Mouse (Mus musculus) frontal cortex, adult (tissue): ENCODE data around the gene Aatf.
A peak's percentile ranks its signal among the peaks of the same experiment; 100 is the strongest.

Source experiments
- ATAC-seq: cut with Nextera tagmentation; 2 replicates; pipeline ENCODE4 v1.9.2; 2017; ENCODE audit warnings: mild to moderate bottlenecking, moderate library complexity, mixed read lengths; ENCODE audit not compliant: low TSS enrichment

Aatf gene

DNA sequence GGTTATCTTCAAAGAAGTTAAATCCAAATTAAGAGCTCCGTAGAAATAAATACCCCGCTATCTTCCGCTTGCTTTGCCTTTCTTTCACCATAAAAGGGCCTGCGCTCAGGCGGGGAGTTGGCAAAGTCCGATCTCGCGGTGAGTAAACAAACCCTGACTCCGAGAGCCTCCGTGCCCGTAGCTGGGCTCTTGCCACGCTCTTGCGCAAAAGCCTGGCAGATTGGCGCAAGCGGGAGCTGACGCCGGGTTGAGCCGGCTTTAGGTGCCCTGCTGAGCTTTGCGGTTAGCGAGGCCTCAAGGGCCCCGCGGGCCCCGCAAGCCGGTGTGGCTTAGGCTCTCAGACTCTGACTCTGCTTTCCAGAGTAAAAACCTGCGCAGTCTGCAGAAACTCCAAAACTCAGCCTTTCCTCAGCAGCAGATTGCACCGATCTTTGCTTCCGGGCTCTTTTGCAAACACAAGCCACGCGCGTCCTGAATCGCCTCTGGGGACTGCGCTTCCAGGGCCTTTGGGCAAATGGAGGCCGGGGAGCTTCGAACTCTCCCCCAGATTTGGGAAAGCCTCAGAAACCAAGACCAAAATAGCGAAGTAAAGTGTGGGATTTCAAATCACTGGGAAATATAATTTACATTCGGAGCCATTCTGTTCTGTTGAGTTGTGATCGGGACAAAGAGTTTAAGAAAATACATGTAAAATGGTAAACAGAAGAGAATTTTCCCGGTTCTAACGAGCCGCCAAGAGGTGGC lies 9.4 kb upstream of the Aatf start:
- no peak for ATAC-seq

DNA sequence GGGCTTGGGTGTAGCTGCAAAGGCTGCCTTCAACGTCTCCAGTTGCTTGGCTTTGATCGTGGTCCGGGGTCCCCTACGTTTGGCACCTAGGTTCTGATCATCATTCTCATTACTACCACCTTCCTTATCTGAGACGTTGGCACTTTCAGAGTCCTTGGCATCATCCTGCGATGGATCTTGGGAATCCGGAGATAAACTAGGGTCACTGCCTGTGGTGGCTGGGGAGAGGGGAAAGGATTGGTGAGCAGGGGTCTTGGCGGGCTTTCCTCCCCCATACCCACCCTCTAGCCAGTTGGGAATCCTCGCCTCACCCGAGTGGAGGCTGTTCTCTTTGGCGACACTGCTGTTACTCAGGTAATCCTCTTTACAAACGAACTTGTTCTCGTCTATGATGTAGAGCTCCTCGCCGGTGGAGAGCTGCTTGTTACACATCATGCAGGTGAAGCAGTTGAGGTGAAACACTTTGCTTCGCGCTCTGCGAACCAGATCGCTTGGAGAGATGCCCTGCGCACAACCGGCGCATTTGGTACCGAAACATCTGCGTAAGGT lies 8.5 kb upstream of the Aatf start:
- ATAC-seq = no peak

DNA sequence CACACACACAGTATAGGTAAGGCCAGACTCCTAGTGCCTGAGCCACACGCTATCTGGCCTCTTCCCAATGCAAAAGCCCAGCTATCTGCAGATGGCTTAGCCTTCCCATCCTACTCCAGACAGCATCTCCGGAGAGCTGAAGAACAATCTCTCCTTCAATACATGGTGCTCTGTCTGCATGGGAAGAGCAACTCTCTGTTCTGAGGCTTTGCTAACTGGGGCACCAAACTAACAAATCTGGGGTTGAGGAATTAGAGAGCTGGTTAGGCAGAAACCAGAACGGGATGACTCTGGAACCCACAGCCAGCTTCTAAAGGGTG lies 7.7 kb upstream of the Aatf start:
- no peak for ATAC-seq

DNA sequence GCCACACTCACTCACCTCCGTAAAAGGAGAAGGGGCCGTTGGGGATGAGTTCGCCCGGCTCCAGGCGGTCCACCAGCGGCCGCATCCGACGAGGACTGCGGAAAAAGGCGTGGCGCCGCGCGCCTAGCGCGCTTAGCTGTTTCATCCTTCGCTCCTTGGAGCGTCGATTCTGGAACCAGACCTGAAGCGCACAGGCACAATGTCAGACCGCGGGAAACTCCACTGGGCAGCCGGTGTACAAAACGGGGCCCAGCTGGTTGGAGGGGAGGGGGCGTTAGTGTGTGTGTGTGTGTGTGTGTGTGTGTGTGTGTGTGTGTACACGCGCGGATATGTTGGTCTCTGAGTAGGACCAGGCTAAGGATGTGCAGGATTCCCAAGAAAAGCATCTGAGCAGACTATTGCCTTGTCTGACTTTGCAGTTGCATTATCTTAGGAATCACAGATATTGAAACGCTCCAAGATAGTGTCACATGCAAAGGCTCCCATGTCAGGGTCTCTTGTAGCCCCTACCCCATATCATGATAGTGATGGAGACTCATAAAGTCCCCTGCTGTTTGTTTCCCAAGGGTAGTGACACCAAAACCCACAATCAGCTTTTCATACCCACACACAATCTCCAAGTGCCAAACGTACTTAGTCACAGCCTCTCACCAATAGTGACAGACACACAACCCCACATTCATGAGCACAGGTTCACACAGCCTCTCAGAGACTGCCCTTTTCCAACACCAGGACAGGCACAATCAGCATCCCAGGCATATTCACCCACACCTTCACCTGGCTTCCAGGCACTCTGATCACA lies 7.1 kb upstream of the Aatf start:
- no peak for ATAC-seq

DNA sequence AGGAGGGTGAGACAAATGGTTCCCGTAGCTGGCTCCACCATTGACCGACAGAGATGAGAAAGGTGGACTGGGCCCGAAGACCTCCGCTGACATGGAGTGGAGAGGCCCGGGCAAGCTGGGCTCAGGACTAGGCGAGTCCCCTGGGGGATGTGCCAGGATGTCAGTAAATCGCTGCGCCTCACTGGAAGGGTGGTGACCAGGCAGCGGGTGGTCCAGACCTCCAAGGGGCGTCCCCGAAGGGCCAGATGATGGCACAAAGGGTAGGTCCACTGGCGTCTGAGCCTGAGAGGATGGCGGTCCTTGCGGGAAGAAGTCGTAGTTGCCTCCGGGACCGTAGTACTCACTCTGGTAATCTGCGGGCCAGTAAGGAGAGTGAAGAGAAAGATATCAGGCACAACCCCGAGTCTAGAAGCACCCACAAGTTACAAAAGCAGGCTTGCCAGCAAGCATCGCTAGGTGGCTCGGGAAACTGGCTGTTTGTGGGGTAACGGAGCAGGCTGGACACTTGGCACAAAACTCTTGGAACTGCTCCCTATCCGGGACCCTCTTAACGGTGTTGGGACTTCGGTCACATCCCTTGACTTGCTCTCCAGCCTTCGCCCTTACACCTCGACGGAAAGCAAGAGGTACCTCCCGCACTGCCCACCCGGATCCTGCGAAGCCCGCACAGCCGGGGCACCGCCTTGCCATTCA lies 6.4 kb upstream of the Aatf start:
- ATAC-seq = no peak

DNA sequence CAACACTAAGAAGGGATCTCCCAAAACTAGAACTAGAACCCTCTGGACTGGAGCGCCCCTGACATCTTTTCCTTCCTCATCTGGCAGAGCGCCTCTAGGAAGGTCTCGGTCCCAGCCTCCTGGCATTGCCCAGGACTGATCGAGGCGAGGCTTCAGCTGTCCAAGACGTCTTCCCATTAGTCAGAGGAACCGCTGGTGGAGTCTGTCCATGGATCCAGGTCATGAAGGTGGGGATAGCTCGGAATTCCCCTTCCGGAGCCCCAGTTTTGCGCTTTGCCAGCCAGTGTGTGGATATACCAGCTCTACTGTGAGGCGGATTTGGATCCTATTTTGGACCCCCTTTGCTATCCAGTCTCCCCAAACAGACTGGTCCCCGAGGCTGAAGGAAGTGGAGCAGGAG lies 5.7 kb upstream of the Aatf start:
- no peak for ATAC-seq

DNA sequence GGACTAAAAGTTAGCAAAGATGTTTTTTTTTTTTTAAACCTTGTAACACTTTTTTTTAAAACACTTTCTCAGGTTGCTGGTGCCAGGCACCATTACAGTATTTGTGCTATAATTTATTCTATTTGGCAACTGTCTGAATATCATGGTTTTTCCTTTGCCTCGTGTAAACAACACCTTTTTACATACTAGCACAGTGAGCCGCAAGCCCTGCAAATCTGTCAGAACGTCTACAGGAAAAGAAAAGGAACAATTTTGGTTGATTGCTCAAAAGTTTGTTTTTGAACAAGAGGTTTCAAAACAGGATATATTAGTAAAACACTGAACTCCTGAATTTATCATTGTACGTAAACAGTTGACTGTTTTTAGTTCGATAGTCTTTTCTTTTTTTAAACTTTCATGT lies 4.9 kb upstream of the Aatf start:
- no peak for ATAC-seq

DNA sequence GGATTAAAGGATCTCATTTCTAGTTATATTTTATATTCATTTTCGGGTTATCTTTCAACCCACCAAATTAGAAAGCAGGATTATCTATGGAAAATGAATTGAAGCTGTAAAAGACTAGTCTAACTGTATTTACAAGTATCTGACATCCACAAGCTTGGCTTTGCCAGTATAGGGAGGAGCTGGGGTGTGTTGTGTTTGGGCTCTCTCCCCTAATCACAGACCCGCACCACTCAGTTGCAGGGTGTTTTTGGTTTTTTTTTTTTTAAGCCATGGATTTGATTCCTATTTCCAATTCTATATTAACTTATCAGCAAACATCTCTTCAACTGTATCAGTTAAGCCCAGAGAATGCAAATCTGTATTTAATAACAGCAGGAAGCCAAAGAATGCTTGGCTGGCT lies 4.1 kb upstream of the Aatf start:
- no peak for ATAC-seq

DNA sequence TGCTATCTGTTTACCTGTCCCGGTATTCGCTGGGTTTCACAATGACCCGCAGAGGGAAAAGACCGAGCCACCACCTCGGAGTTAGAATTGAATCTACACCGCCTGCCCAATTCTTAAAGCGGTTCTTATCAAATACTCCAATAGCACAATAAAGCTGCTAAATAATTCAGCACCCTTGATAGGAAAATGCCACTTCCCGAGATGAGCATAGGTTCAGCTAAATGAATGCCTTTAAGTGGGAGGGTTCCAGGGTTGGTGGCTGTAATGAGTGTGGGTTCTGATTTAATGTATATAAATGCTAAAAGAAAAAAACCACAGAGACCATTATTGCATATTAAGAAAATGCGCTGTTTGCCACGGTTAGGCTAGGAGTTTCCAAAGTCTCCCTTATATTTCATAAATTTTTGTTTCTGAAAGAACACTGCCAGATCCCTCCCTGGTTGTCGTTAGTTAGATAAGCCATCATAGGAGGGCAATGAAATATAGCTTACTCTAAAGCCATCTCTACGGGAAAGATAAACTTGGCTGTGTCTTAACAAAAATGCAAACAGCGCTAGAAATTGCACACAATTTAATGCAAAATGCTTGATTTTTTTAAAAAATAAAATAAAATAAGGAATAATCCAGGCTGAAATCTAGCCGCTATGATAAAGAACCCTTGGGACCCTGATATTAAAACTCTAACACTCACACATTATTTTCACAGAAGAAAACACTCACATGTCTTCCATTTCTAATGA lies 3.3 kb upstream of the Aatf start:
- no peak for ATAC-seq

DNA sequence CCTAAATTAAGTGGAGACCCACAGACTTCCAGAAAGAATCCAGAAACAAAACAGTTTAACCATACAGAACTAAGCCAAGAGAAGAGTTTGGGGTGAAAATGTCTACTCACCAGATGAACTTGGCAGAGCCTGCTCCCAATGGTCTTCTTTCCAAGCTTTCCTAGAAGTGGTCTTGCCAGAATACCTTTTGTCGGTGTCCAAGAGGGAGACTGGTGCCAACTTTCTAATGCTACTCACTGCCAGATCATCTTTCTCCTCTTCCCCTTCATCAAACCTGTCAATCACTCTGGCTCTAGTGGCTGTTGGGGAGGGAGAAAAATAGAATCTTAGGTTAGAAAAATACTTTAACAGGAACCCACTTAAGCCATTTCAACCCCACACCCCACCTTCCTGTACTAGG lies 1.3 kb downstream of the Aatf start:
- no peak for ATAC-seq

DNA sequence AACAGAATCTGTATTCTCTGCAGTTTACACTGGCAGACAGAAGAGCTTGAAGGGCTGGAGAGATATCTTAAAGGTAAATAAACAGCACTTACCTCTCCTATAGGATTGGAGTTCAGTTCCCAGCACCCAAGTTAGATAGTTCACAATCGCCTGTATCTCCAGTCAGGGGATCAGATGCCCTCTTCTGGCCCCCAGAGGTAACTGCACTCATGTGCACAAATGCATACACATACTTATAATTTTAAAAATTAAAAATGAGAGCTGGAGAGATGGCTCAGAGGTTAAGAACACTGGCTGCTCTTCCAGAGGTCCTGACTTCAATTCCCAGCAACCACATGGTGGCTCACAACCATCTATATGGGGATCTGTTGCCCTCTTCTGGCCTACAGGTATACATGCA lies 9.0 kb downstream of the Aatf start:
- ATAC-seq = no peak

DNA sequence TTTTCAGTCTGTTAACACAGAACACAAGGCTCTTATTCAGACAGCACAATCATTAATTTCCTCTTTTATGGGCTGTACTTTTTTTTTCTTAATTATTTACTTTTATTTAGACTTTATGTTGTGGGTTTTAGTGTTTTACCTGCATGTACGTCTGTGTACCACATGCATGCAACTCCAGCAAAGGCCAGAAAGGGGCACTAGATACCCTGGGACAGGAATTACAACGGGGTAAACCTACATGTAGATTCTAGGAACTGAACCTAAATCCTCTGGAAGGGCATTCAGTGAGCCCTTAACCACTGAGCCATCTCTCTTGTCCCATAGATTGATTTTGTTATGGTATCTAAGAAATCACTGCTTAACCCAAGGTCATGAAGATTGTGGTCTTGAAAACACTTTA lies 15.4 kb downstream of the Aatf start:
- ATAC-seq = no peak

DNA sequence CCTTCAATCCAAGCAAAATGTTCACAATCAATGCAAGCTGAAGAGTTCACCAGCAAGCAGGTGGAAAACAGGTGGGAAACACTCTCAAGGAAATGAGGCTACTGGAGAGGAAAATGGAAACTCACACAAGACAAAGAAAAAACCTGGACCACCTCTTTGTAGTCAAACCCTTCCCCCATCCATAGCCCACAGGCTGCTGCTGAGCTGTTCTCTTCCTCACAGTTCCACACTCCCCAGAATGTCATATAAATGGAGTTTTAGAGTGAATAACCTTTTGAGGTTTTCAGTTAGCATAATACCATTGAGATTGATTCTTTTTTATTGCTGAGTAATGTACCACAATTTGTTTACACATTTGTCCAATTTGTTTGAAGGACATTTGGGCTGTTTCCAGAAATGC lies 16.4 kb downstream of the Aatf start:
- ATAC-seq = no peak

DNA sequence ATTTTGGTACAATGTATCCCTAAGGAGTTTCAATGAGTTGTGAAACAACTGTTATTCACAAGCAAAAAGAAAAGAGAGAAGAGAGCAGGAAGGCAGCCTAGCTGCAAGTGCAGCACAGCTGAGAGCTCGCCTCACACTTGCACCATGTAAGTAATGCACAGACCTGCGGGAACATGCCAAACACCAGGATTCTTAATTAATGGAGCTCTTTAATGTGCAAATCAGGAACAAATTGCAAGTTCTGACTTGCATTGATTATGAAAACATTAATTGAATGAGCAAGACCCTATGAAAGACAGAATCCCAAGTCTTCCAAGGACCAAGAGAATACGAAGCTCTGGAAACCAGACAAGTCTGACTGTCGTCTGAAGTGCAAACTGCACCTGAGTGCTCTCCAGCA lies 17.5 kb downstream of the Aatf start:
- no peak for ATAC-seq

DNA sequence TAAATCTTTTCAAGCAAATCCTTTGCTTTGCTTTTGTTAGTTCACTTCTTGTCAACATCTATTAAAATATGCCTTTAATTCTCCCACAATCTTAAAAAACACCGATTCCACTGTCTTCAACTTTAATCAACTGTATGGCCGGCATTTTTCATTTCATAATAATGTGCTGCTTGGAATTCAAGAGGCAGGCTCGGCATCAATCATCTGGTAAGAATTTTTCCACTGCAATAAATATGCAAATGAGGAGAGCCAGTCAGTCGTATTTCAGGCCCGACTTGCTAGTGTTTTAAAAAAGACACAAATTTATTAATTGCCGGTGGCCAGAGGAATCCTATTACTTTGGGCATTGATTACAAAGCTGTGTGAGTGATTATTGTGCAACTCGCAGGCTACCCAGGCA lies 31.7 kb downstream of the Aatf start:
- ATAC-seq = no peak

DNA sequence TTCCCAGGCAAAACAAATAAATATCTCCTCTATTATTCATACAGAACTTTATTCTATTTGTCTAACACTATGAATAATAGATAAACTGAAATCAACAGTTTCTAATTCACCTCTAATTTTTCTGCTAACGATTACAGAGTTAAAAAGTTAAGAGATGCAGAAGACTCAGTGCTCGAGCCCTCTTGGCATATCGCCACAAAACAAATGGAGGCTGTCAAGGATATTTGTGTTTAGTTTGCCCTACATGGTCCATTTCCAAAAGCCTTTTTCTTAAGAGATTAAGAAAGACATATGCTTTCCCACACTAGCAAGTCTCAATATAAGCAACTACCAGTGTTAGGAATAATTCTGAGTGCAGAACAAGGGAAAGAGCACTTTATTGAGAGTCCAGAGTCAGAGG lies 32.9 kb downstream of the Aatf start:
- ATAC-seq = no peak

DNA sequence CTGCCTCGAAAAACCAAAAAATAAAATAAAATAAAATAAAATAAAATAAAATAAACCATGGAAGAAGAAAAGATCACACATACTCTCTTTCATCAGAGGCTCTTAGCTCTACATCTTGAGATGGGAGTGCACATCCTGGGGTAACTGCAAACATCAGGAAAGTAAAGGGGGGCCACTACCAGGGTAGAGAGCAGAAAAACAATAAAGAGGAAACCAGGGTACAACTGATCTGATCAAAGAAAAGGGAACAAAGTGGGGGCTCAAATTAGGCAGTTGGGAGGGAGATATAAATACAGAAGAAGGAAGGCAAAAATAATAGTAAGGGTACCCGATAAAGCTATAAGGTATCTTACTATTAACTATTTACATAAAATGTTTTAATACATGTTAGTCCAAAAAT lies 36.7 kb downstream of the Aatf start:
- ATAC-seq = no peak

DNA sequence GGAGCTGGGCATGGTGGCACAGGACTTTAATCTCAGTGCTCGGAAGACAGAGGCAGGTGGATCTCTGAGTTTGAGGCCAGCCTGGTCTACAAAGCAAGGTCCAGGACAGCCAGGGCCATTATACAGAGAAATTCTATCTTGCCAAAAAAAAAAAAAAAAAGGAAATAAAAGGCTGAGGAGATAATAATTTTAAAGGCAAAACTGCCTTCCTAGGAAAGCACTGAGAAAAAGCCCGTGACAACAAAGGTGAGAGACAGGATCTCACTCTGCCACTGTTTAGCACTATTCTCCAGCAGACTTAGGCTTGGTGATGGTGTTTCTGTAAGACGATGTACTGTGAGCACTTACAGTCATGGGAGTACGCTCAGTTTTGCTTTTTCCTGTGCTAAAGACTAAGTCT lies 37.3 kb downstream of the Aatf start:
- no peak for ATAC-seq

DNA sequence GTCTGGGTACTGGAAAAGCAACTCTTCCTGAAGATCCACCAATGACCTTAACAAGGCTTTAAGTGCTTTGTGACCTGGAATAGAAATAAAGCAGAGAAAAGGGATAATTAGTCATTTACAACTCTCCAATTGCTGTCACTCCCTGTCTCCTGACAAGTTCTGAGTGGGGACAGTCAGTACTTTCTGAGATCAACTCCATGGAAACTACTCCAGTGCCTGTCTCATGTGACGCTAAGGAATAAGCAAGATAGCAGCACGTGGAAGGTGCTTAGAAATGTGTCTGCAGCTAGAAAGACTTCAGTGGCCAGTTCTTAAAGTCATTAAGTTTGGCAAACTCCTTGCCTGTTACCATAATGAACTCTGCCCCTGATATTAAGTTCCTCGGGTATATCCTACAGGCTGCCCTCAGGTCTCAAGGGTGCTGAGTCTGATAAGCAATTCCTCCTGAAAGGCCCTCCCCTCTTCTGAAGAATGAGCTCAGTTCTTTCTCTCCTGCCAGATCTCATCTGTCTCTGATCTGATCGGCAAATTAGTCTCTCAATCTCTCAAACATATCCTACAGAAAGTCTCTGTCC lies 40.1 kb downstream of the Aatf start:
- no peak for ATAC-seq

DNA sequence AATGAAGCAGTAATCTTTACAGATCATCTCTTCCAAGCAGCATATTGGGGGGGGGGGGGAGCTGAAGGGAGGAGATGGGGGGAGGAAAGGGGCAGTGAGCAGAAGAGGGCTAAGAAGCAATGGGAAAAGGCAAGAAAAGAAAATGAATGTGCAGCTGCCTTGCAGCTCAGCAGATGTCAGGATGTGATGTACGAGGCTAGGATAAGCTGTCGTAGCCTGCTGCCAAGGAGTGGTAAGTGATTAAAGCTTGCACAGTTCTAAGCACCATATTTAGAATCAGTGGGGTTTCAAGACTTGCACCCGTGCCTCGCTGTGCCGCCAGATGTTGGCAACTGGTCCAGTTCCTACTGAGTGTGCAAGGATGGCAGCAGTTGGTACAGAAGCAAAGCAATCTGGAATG lies 48.8 kb downstream of the Aatf start:
- peak; percentile 59 for ATAC-seq

DNA sequence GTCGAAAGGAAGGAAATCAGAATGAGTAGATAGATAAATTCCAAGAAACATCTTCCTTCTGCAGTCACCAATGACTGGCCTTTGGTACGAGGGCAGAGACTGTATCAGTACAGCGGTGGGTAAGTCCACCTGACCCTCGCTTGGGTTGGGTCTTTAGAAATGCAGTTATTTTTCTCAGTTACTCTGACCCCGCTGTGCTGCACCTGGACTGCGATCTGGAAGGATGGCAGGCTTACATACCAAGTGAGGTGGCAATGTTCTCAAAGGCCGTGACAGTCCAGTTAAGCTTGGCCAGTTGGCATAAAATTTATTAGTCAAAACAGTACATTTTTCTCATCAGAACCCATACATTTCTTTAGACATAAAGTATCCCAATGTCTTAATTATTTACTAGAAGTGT lies 59.4 kb downstream of the Aatf start:
- ATAC-seq = no peak
